Mouse (Mus musculus): ENCODE measurements around the gene Prickle3. TPM values are rescaled to one million over a fixed set of nuclear protein-coding genes. Genes with fewer than 3 reads are reported as not detected.

The Prickle3 gene
- total RNA-seq, 2 experiments from 2014 or later, result 2.6 to 8.4 TPM

Other genes with a start within 250 kb of the Prickle3 start
- gene Foxp3, start 83.6 kb upstream of the Prickle3 start, total RNA-seq (2014; fragmentation: Nextera tagmentation), result not detected in 2 replicates
- gene Foxp3, start 83.6 kb upstream of the Prickle3 start, total RNA-seq (2017), result not detected in 2 replicates
- gene Ppp1r3f, start 83.0 kb upstream of the Prickle3 start, total RNA-seq (2014; fragmentation: Nextera tagmentation), result 0.30 and 1.8 TPM in 2 replicates
- gene Ppp1r3f, start 83.0 kb upstream of the Prickle3 start, total RNA-seq (2017), result 0.26 and 1.6 TPM in 2 replicates
- gene Ccdc22, start 51.7 kb upstream of the Prickle3 start, total RNA-seq (2014; fragmentation: Nextera tagmentation), result 37.5 and 38.0 TPM in 2 replicates
- 41.4 and 45.7 TPM in 2 replicates for gene Ccdc22, start 51.7 kb upstream of the Prickle3 start, total RNA-seq (2017)
- gene Cacna1f, start 50.2 kb upstream of the Prickle3 start, total RNA-seq (2014; fragmentation: Nextera tagmentation), result 0.53 TPM in 1 of 2 replicates, not detected in the other
- 0.09 and 0.46 TPM in 2 replicates for gene Cacna1f, start 50.2 kb upstream of the Prickle3 start, total RNA-seq (2017)
- 0.23 and 0.97 TPM in 2 replicates for gene Syp, start 18.8 kb upstream of the Prickle3 start, total RNA-seq (2014; fragmentation: Nextera tagmentation)
- gene Syp, start 18.8 kb upstream of the Prickle3 start, total RNA-seq (2017), result 0.13 TPM in 1 of 2 replicates, not detected in the other
- gene Plp2, start 14.1 kb downstream of the Prickle3 start, total RNA-seq (2014; fragmentation: Nextera tagmentation), result 51.4 and 73.9 TPM in 2 replicates
- 16.0 and 20.9 TPM in 2 replicates for gene Plp2, start 14.1 kb downstream of the Prickle3 start, total RNA-seq (2017)
- gene Magix, start 24.0 kb downstream of the Prickle3 start, total RNA-seq (2014; fragmentation: Nextera tagmentation), result not detected in 2 replicates
- gene Magix, start 24.0 kb downstream of the Prickle3 start, total RNA-seq (2017), result 0.17 TPM in 1 of 2 replicates, not detected in the other
- gene Gpkow, start 39.9 kb downstream of the Prickle3 start, total RNA-seq (2014; fragmentation: Nextera tagmentation), result 18.9 and 21.2 TPM in 2 replicates
- gene Gpkow, start 39.9 kb downstream of the Prickle3 start, total RNA-seq (2017), result 30.4 and 32.7 TPM in 2 replicates
- gene Wdr45, start 57.1 kb downstream of the Prickle3 start, total RNA-seq (2014; fragmentation: Nextera tagmentation), result 24.1 and 31.2 TPM in 2 replicates
- 22.5 and 27.6 TPM in 2 replicates for gene Wdr45, start 57.1 kb downstream of the Prickle3 start, total RNA-seq (2017)
- not detected in 2 replicates for gene Gm45208, start 65.0 kb downstream of the Prickle3 start, total RNA-seq (2014; fragmentation: Nextera tagmentation)
- not detected in 2 replicates for gene Gm45208, start 65.0 kb downstream of the Prickle3 start, total RNA-seq (2017)
- gene Praf2, start 71.2 kb downstream of the Prickle3 start, total RNA-seq (2014; fragmentation: Nextera tagmentation), result 4.3 and 16.1 TPM in 2 replicates
- gene Praf2, start 71.2 kb downstream of the Prickle3 start, total RNA-seq (2017), result 2.8 and 6.2 TPM in 2 replicates
- not detected in 2 replicates for gene Ccdc120, start 93.6 kb downstream of the Prickle3 start, total RNA-seq (2014; fragmentation: Nextera tagmentation)
- gene Ccdc120, start 93.6 kb downstream of the Prickle3 start, total RNA-seq (2017), result 0.04 and 0.21 TPM in 2 replicates
- gene Tfe3, start 105.3 kb downstream of the Prickle3 start, total RNA-seq (2014; fragmentation: Nextera tagmentation), result 17.4 and 27.8 TPM in 2 replicates
- 5.7 and 7.2 TPM in 2 replicates for gene Tfe3, start 105.3 kb downstream of the Prickle3 start, total RNA-seq (2017)
- gene Gripap1, start 132.5 kb downstream of the Prickle3 start, total RNA-seq (2014; fragmentation: Nextera tagmentation), result 43.6 and 52.5 TPM in 2 replicates
- 59.7 and 78.0 TPM in 2 replicates for gene Gripap1, start 132.5 kb downstream of the Prickle3 start, total RNA-seq (2017)
- gene Kcnd1, start 165.0 kb downstream of the Prickle3 start, total RNA-seq (2014; fragmentation: Nextera tagmentation), result 0.32 and 2.5 TPM in 2 replicates
- gene Kcnd1, start 165.0 kb downstream of the Prickle3 start, total RNA-seq (2017), result 0.31 TPM in 1 of 2 replicates, not detected in the other
- 44.0 and 47.5 TPM in 2 replicates for gene Otud5, start 184.1 kb downstream of the Prickle3 start, total RNA-seq (2014; fragmentation: Nextera tagmentation)
- 56.4 and 57.4 TPM in 2 replicates for gene Otud5, start 184.1 kb downstream of the Prickle3 start, total RNA-seq (2017)
- 6.3 and 7.1 TPM in 2 replicates for gene Pim2, start 221.0 kb downstream of the Prickle3 start, total RNA-seq (2014; fragmentation: Nextera tagmentation)
- gene Pim2, start 221.0 kb downstream of the Prickle3 start, total RNA-seq (2017), result 0.78 and 1.5 TPM in 2 replicates
- 18.7 and 35.6 TPM in 2 replicates for gene Slc35a2, start 226.8 kb downstream of the Prickle3 start, total RNA-seq (2014; fragmentation: Nextera tagmentation)
- 14.6 and 19.6 TPM in 2 replicates for gene Slc35a2, start 226.8 kb downstream of the Prickle3 start, total RNA-seq (2017)
- 53.9 and 80.4 TPM in 2 replicates for gene Pqbp1, start 242.0 kb downstream of the Prickle3 start, total RNA-seq (2014; fragmentation: Nextera tagmentation)
- gene Pqbp1, start 242.0 kb downstream of the Prickle3 start, total RNA-seq (2017), result 130 and 144 TPM in 2 replicates
- gene Timm17b, start 242.1 kb downstream of the Prickle3 start, total RNA-seq (2014; fragmentation: Nextera tagmentation), result 80.9 and 119 TPM in 2 replicates
- gene Timm17b, start 242.1 kb downstream of the Prickle3 start, total RNA-seq (2017), result 62.7 and 111 TPM in 2 replicates

Measured in granulocyte monocyte progenitor cell, adult 5-6 weeks (primary cell).